Mouse (Mus musculus) colon, adult 2 months (tissue): ENCODE measurements around the gene Ppp1r14c. TPM values are rescaled to one million over a fixed set of nuclear protein-coding genes. Genes with fewer than 3 reads are reported as not detected.

Experiments used
- polyA plus RNA-seq: library from polyadenylated mRNA; depleted of rRNA; stranded (reverse); fragments of >200 nt; gene quantifications from 2 replicates; pipeline ENCODE4 v1.2.3, GENCODE M21; 2012; rRNA removed

Ppp1r14c gene
- polyA plus RNA-seq: 0.81 and 1.1 TPM in 2 replicates

DNA sequence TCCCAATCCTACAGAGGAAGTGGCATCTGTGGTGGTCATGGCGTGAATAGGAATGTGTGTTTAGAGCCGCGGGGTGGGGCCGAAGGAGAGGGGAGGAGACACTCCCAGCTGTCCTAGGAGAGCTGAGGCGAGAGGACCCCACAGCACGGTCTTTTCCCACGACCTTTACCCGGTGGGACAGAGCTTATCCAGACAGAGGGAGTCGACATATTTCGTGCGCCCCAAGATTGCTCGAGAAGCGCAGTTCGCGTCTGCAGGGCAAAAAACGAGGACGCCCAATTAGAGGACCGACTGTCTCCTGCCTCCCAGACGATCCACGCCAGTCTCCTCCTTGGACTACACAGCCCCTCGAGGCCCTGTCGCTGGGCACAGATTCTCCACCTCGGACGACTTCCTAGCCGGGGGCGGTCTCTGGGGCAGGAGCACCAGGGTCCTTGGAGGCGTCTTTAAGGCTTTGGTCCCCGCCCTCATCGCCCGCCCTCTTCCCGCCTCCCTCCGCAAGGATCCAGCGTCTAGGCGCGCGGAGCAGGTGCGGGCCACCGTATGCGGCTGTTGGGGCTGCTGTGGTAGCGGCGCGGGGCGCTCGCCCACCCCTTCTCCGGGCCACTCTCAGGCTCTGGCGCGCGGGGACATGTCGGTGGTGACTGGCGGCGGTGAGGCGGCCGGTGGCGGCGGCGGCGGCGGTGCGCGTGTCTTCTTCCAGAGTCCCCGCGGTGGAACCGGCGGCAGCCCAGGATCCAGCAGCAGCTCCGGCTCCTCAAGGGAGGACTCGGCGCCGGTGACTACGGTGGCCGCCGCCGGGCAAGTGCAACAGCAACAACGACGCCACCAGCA lies at the start of gene Ppp1r14c:
TSS of gene Ppp1r14c (plus strand) at position 22 of the 834 bp plus-strand sequence.

Other genes with a start within 250 kb of the Ppp1r14c start
- gene H60c, start 98.3 kb upstream of the Ppp1r14c start, polyA plus RNA-seq: 0.63 and 0.69 TPM in 2 replicates
- gene Iyd, start 174.2 kb downstream of the Ppp1r14c start, polyA plus RNA-seq: 2.2 and 3.3 TPM in 2 replicates